Mouse (Mus musculus) bone marrow, adult 2 months (tissue): ENCODE results near the gene Rph3al. TPM values are rescaled to one million over a fixed set of nuclear protein-coding genes. Genes with fewer than 3 reads are reported as not detected.

Experiments
- H3K27ac ChIP-seq: fragments of 200-500 bp; 2 replicates; pipeline ENCODE4 v1.5.1; 2012; ENCODE audit warnings: low read depth, mild to moderate bottlenecking, control low read depth, inconsistent platforms, low read length; ENCODE audit not compliant: control insufficient read depth, poor library complexity, insufficient read depth
- H3K4me1 ChIP-seq: fragments of 200-500 bp; 2 replicates; pipeline ENCODE4 v1.6.1; 2011; ENCODE audit warnings: low read length; ENCODE audit not compliant: control insufficient read depth, insufficient read depth
- H3K4me3 ChIP-seq: fragments of 200-500 bp; replicated peaks from 2 replicates; pipeline ENCODE3; 2011; ENCODE audit warnings: mild to moderate bottlenecking, low read depth, low read length, control low read depth; ENCODE audit not compliant: control insufficient read depth
- CTCF ChIP-seq: fragments of 200-500 bp; IDR thresholded peaks from 2 replicates; pipeline ENCODE4 v1.5.1; 2011; ENCODE audit warnings: low read length, control low read depth; ENCODE audit not compliant: control insufficient read depth, insufficient read depth
- POLR2A ChIP-seq: fragments of 200-500 bp; IDR thresholded peaks from 2 replicates; pipeline ENCODE4 v1.6.1; 2011; ENCODE audit warnings: low read depth, mild to moderate bottlenecking, control low read depth, low read length, borderline replicate concordance; ENCODE audit not compliant: control insufficient read depth
- WGBS: fragments of 180-500 bp; shearing (Covaris S2); methylation state at CpG from one replicate; pipeline ENCODE4 v1.1.7; 2018; 5-methylcytosine and 5-hydroxymethylcytosine counted together
- polyA plus RNA-seq: library from polyadenylated mRNA; stranded (reverse); fragments of >200 nt; gene quantifications from 2 replicates; pipeline ENCODE4 v1.2.4, GENCODE M21; 2011; ENCODE audit warnings: low replicate concordance; ENCODE audit not compliant: missing spikeins, insufficient read depth, insufficient read length

Gene Rph3al
- polyA plus RNA-seq, 1 experiment = 5.0 TPM

GRCm38 (mm10) chr11:75870947-75871346 lies 67.3 kb downstream of the Rph3al start:
- Histone ChIP-seq H3K27ac (no peak overlapping the region), H3K4me3 (no peak overlapping the region), H3K4me1 (no peaks in the 10 kb centered on the region)
- TF ChIP-seq CTCF (no peak), POLR2A (no peak)
- 82% methylated on average over 4 of the region's 4 CpGs for WGBS

- H3K4me1 ChIP-seq = no peaks in the 10 kb centered on the region
- no peak overlapping the region for H3K4me3 ChIP-seq
- no peak overlapping the region for H3K27ac ChIP-seq
- WGBS = 86% methylated on average over 5 of the region's 5 CpGs
- no peak for TF ChIP-seq CTCF
- no peak for TF ChIP-seq POLR2A
These were observed 67.8 kb downstream of the Rph3al start for GRCm38 (mm10) chr11:75870386-75870785.

- H3K27ac ChIP-seq = no peak overlapping the region
- H3K4me3 ChIP-seq = no peak overlapping the region
- H3K4me1 ChIP-seq = no peaks in the 10 kb centered on the region
- whole genome bisulfite sequencing = 88% methylated on average over 5 of the region's 5 CpGs
- TF ChIP-seq POLR2A = no peak
- TF ChIP-seq CTCF = no peak
These were observed 68.3 kb downstream of the Rph3al start for GRCm38 (mm10) chr11:75869898-75870297.

- WGBS = 50% methylated on average over 4 of the region's 4 CpGs
- no peak overlapping the region for H3K27ac ChIP-seq
- no peak overlapping the region for H3K4me3 ChIP-seq
- H3K4me1 ChIP-seq = no peaks in the 10 kb centered on the region
- TF ChIP-seq POLR2A (no peak), CTCF (no peak)
These were observed 71.4 kb downstream of the Rph3al start for GRCm38 (mm10) chr11:75866861-75867260.

- no peak overlapping the region for H3K4me3 ChIP-seq
- H3K4me1 ChIP-seq = no peaks in the 10 kb centered on the region
- H3K27ac ChIP-seq = no peak overlapping the region
- TF ChIP-seq CTCF = no peak
- TF ChIP-seq POLR2A = no peak
- 65% methylated on average over 9 of the region's 9 CpGs for WGBS
These were observed 72.4 kb downstream of the Rph3al start for GRCm38 (mm10) chr11:75865859-75866258.

- Histone ChIP-seq H3K4me3 (no peak overlapping the region), H3K4me1 (no peaks in the 10 kb centered on the region), H3K27ac (no peak overlapping the region)
- TF ChIP-seq POLR2A = no peak
- no peak for TF ChIP-seq CTCF
- WGBS = 74% methylated on average over 7 of the region's 7 CpGs
These were observed 73.0 kb downstream of the Rph3al start for GRCm38 (mm10) chr11:75865253-75865619.

GRCm38 (mm10) chr11:75864529-75865252 lies 73.5 kb downstream of the Rph3al start:
- Histone ChIP-seq H3K4me1 (no peaks in the 10 kb centered on the region), H3K4me3 (no peak overlapping the region), H3K27ac (no peak overlapping the region)
- TF ChIP-seq POLR2A (no peak), CTCF (no peak)
- 81% methylated on average over 4 of the region's 4 CpGs for WGBS

- TF ChIP-seq POLR2A (no peak), CTCF (no peak)
- WGBS = 78% methylated on average over 4 of the region's 4 CpGs
- no peaks in the 10 kb centered on the region for H3K4me1 ChIP-seq
These were observed 75.8 kb downstream of the Rph3al start for GRCm38 (mm10) chr11:75862466-75862865.

GRCm38 (mm10) chr11:75861653-75862052 lies 76.6 kb downstream of the Rph3al start:
- H3K27ac ChIP-seq = no peak overlapping the region
- no peak for TF ChIP-seq POLR2A
- no peak for TF ChIP-seq CTCF
- 64% methylated on average over 4 of the region's 4 CpGs for WGBS
- no peak overlapping the region for H3K4me3 ChIP-seq
- H3K4me1 ChIP-seq = no peaks in the 10 kb centered on the region

More at GRCm38 (mm10) chr11:75862466-75862865, 75.8 kb downstream of the Rph3al start:
- H3K4me3 ChIP-seq = no peak overlapping the region
- H3K27ac ChIP-seq = no peak overlapping the region

GRCm38 (mm10) chr11:75861213-75861612 lies 77.0 kb downstream of the Rph3al start:
- Histone ChIP-seq H3K4me1 (no peaks in the 10 kb centered on the region), H3K4me3 (no peak overlapping the region), H3K27ac (no peak overlapping the region)
- no peak for TF ChIP-seq CTCF
- no peak for TF ChIP-seq POLR2A
- 58% methylated on average over 14 of the region's 14 CpGs for WGBS
